In the genomic region with DNA sequence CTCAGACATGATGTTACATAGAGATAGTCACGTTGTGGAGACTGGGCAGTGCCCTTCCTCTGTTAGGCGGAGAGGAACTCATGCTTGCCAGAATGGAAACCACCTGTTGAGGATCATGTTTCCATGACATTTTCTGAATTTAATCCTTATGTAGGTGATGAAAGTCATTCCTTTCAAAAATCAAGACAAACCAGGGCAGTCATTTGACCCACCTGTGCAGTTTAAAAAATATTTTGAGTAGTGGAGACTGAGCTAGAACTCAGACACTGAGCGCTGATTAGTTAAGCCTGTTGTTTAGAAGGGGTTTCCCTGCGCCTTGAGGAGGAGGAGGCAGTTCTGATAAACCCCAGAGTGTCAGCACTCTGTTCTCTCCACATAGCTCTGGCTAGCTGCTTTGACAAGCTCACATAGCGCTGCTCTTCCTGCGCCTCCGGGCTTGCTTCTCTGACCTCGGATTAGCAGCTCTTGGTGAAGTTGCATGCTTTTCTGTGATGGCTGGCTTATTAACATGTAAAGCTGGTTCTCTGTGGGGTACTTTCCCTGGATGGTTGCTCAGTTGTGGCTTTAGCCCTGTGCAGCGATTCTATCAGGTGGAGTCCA, we compare ENCODE assay signal across 15 mouse cellular contexts. TPM values are rescaled to one million over a fixed set of nuclear protein-coding genes. Genes with fewer than 3 reads are reported as not detected.
DNase-seq lines count a peak whose midpoint lies in the region; ATAC-seq lines count a peak whose summit lies in the region.
"Had no signal": no experiment of that assay in that cellular context is flagged by ENCODE, and none has a peak within 500 bp of the region (broad histone marks: within the 10 kb centered on the region; RNA-seq: fewer than 3 reads in every experiment).

No protein-coding gene starts in this region.

- no peaks in the 10 kb centered on the region for H3K9me3 ChIP-seq in midbrain, embryonic 10.5 days (replicated peaks)
- H3K9me3 ChIP-seq in midbrain, embryonic 15.5 days, result no peaks in the 10 kb centered on the region
- no peaks in the 10 kb centered on the region for H3K9me3 ChIP-seq in embryonic facial prominence, embryonic 14.5 days (ENCODE audit: control insufficient read depth, low read length)
- H3K9me3 ChIP-seq: forebrain, embryonic 15.5 days; hindbrain, embryonic 13.5 days; liver, embryonic 15.5 days had no signal

- H3K4me2 ChIP-seq in midbrain, embryonic 15.5 days, result no peak overlapping the region
- no peak overlapping the region for H3K4me2 ChIP-seq in embryonic facial prominence, embryonic 14.5 days (ENCODE audit: low read depth, low read length)
- H3K4me2 ChIP-seq: forebrain, embryonic 15.5 days; hindbrain, embryonic 13.5 days; liver, embryonic 15.5 days had no signal

- DNase-seq in midbrain, embryonic 10.5 days (ENCODE audit: low spot score), result peak; percentile 50
- peak; percentile 49 for DNase-seq in embryo, embryonic 10.5 days (ENCODE audit: low spot score)
- DNase-seq in embryonic facial prominence, embryonic 14.5 days (ENCODE audit: low spot score), result peak; percentile 59
- DNase-seq in right cerebral cortex, postnatal 10 days (ENCODE audit: low spot score in 2 of 2), result no peak
- DNase-seq in layer of hippocampus, adult 9-11 months, result no peak
- no peak for DNase-seq in spleen, postnatal 14 days (ENCODE audit: low spot score in 2 of 2)
- DNase-seq: B cell, adult 2 months; cerebellum, adult 9-10 months; gastrocnemius, postnatal 36 days; thymus, postnatal 25 days had no signal

- H3K4me3 ChIP-seq in midbrain, embryonic 10.5 days, result no peak overlapping the region
- H3K4me3 ChIP-seq in midbrain, embryonic 15.5 days, result no peak overlapping the region
- H3K4me3 ChIP-seq in embryonic facial prominence, embryonic 14.5 days (ENCODE audit: low read depth, low read length), result no peak overlapping the region
- H3K4me3 ChIP-seq: forebrain, embryonic 15.5 days; hindbrain, embryonic 13.5 days; liver, embryonic 15.5 days had no signal

- H3K4me1 ChIP-seq in midbrain, embryonic 10.5 days, result peaks cover 27% of the 10 kb centered on the region
- no peaks in the 10 kb centered on the region for H3K4me1 ChIP-seq in midbrain, embryonic 15.5 days
- peaks cover 29% of the 10 kb centered on the region for H3K4me1 ChIP-seq in embryonic facial prominence, embryonic 14.5 days (ENCODE audit: control insufficient read depth, insufficient read depth, low read length)
- H3K4me1 ChIP-seq: forebrain, embryonic 15.5 days; hindbrain, embryonic 13.5 days; liver, embryonic 15.5 days had no signal

- H3K36me3 ChIP-seq in midbrain, embryonic 10.5 days, result peaks cover 22% of the 10 kb centered on the region
- 0 out of 2 replicates have a peak, but pooled peaks cover 4% of the 10 kb centered on the region for H3K36me3 ChIP-seq in midbrain, embryonic 15.5 days (replicated peaks)
- no peaks in the 10 kb centered on the region for H3K36me3 ChIP-seq in embryonic facial prominence, embryonic 14.5 days (ENCODE audit: control insufficient read depth, insufficient read depth, low read length)

- H3K27ac ChIP-seq in midbrain, embryonic 10.5 days (replicated peaks), result peak overlapping the region; percentile 49; the same call in 1 of the 2 replicates
- no peak overlapping the region for H3K27ac ChIP-seq in midbrain, embryonic 15.5 days
- H3K27ac ChIP-seq in embryonic facial prominence, embryonic 14.5 days (replicated peaks; ENCODE audit: low read depth, low read length), result no peak overlapping the region; the same call in 1 of the 2 replicates
- H3K27ac ChIP-seq: forebrain, embryonic 15.5 days; hindbrain, embryonic 13.5 days; liver, embryonic 15.5 days; macrophage had no signal

- no peak overlapping the region for H3K9ac ChIP-seq in midbrain, embryonic 15.5 days
- H3K9ac ChIP-seq in embryonic facial prominence, embryonic 14.5 days (ENCODE audit: low read depth, low read length), result no peak overlapping the region
- H3K9ac ChIP-seq: forebrain, embryonic 15.5 days; hindbrain, embryonic 13.5 days; liver, embryonic 15.5 days had no signal

- no peak for ATAC-seq in midbrain, embryonic 15.5 days (replicated peaks)
- ATAC-seq in embryonic facial prominence, embryonic 14.5 days (ENCODE audit: low read depth), result peak; percentile 17; the same call in 1 of the 2 replicates
- ATAC-seq: forebrain, embryonic 15.5 days had no signal

- WGBS in midbrain, embryonic 10.5 days, result 44% methylated on average over 9 of the region's 9 CpGs
- WGBS in midbrain, embryonic 15.5 days, result 33% methylated on average over 9 of the region's 9 CpGs
- WGBS in embryonic facial prominence, embryonic 14.5 days, result 17% methylated on average over 9 of the region's 9 CpGs

- no peaks in the 10 kb centered on the region for H3K27me3 ChIP-seq in midbrain, embryonic 10.5 days (ENCODE audit: low read depth, poor library complexity, severe bottlenecking)
- H3K27me3 ChIP-seq in midbrain, embryonic 15.5 days (replicated peaks), result no peaks in the 10 kb centered on the region
- no peaks in the 10 kb centered on the region for H3K27me3 ChIP-seq in embryonic facial prominence, embryonic 14.5 days (replicated peaks; ENCODE audit: control insufficient read depth, insufficient read depth, low read length)
- H3K27me3 ChIP-seq: forebrain, embryonic 15.5 days; hindbrain, embryonic 13.5 days; liver, embryonic 15.5 days had no signal

RNA-seq across cellular contexts. Expression of gene Vps8, which starts 22.2 kb away (rescaled TPM):
- polyA plus RNA-seq in midbrain, embryonic 10.5 days (2016; fragmentation: Nextera tagmentation; extraction: Ambion mirVana), result 18.9 and 23.1 TPM in 2 replicates
- polyA plus RNA-seq in midbrain, embryonic 15.5 days (2015; fragmentation: Nextera tagmentation; extraction: Ambion mirVana), result 37.5 and 40.2 TPM in 2 replicates
- polyA plus RNA-seq in embryonic facial prominence, embryonic 14.5 days (2014; fragmentation: Nextera tagmentation; extraction: Ambion mirVana), result 17.0 and 18.0 TPM in 2 replicates

Comparison
In these comparisons a context has a peak if more than half of its experiments do, and no peak if none do; other contexts are left out.
1. DNase-seq: peak in midbrain, embryonic 10.5 days (single experiment), embryo, embryonic 10.5 days (single experiment) and embryonic facial prominence, embryonic 14.5 days (single experiment); none in right cerebral cortex, postnatal 10 days (0 of 2), layer of hippocampus, adult 9-11 months (single experiment) and spleen, postnatal 14 days (0 of 2).